Mouse (Mus musculus) stomach, embryonic 14.5 days (tissue): ENCODE data around the gene Alx1. TPM values are rescaled to one million over a fixed set of nuclear protein-coding genes. Genes with fewer than 3 reads are reported as not detected.

Experiments
- polyA plus RNA-seq: library from polyadenylated mRNA; unstranded; fragments of >200 nt; fragmentation: Nextera tagmentation; extraction: Ambion mirVana; gene quantifications from 2 replicates; pipeline ENCODE4 v1.2.1, GENCODE M21; 2014

Alx1 gene
- polyA plus RNA-seq, 1 experiment from 2014 or later = not detected

Other genes with a start within 250 kb of the Alx1 start
- gene Lrriq1, start 206.1 kb upstream of the Alx1 start, polyA plus RNA-seq = 0.45 and 1.1 TPM in 2 replicates